Mouse (Mus musculus) heart, postnatal 0 days (tissue): Measurements from ENCODE around the gene Pde11a.

Source experiments
- CTCF ChIP-seq: IDR thresholded peaks from 2 replicates; pipeline ENCODE4 v1.5.1; 2016; ENCODE audit warnings: antibody characterized with exemption, control low read depth, low read depth
- EP300 ChIP-seq: IDR thresholded peaks from 2 replicates; pipeline ENCODE4 v1.6.1; 2016; ENCODE audit warnings: antibody characterized with exemption, low read depth

DNA sequence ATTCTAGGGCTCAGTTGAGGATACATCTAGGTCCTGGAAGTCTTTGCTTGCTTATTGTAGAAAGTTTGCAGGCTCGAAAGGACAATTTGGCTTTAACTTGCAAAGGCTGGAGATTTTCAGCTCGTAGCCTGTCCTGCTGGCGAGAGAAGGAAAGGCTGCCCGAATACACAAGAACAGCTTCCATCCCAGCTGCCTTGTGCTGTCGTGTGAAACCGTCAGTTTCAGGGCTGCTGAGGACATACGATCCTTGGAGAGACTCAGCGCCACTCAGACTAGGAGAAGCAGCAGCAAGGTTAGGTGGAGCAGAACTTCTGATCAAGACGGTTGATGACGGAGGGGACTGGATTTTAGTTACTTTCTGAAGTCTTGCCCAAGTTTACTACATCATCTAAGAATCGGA is 287.2 kb downstream of the Pde11a start:
- no peak for TF ChIP-seq CTCF
- no peak for TF ChIP-seq EP300
